Mouse (Mus musculus): ENCODE measurements around the gene Trex1.

Trex1 gene

GRCm38 (mm10) chr9:109087987-109088386 lies 28.5 kb upstream of the Trex1 start:
- DNase-seq (ENCODE audit: low spot score) = peak; percentile 48

- DNase-seq (ENCODE audit: low spot score) = no peak
Observed at GRCm38 (mm10) chr9:109084922-109085321, 25.4 kb upstream of the Trex1 start.

GRCm38 (mm10) chr9:109082124-109082800 lies 22.7 kb upstream of the Trex1 start, which contains the start of the genes Ccdc51 and Tma7:
Ccdc51 (plus strand) TSS chr9:109082493.
Tma7 (minus strand) TSS chr9:109082587.
- peak; percentile 83 for DNase-seq (ENCODE audit: low spot score)

GRCm38 (mm10) chr9:109081749-109082123 lies 22.2 kb upstream of the Trex1 start:
- no peak for DNase-seq (ENCODE audit: low spot score)

- DNase-seq (ENCODE audit: low spot score) = no peak
Observed at GRCm38 (mm10) chr9:109080516-109080915, 21.0 kb upstream of the Trex1 start.

GRCm38 (mm10) chr9:109073661-109074573 lies 14.4 kb upstream of the Trex1 start, which contains the start of gene Atrip:
Atrip (minus strand) TSS chr9:109074124.
- peak; percentile 91 for DNase-seq (ENCODE audit: low spot score)

- no peak for DNase-seq (ENCODE audit: low spot score)
Observed at GRCm38 (mm10) chr9:109068095-109068735, 8.7 kb upstream of the Trex1 start.

- no peak for DNase-seq (ENCODE audit: low spot score)
Observed at GRCm38 (mm10) chr9:109060898-109061295, 1.4 kb upstream of the Trex1 start.

- no peak for DNase-seq (ENCODE audit: low spot score)
Observed at GRCm38 (mm10) chr9:109060184-109060897, 807 bp upstream of the Trex1 start.

- DNase-seq (ENCODE audit: low spot score) = no peak
Observed at GRCm38 (mm10) chr9:109058006-109058765, 1.3 kb downstream of the Trex1 start.

- no peak for DNase-seq (ENCODE audit: low spot score)
Observed at GRCm38 (mm10) chr9:109057543-109057942, 2.0 kb downstream of the Trex1 start.

GRCm38 (mm10) chr9:109056916-109057315 lies 2.6 kb downstream of the Trex1 start:
- DNase-seq (ENCODE audit: low spot score) = no peak

- DNase-seq (ENCODE audit: low spot score) = no peak
Observed at GRCm38 (mm10) chr9:109056081-109056690, 3.3 kb downstream of the Trex1 start.

- DNase-seq (ENCODE audit: low spot score) = no peak
Observed at GRCm38 (mm10) chr9:109055271-109056030, 4.1 kb downstream of the Trex1 start.

- peak; percentile 70 for DNase-seq (ENCODE audit: low spot score)
Observed at GRCm38 (mm10) chr9:109054712-109055111, 4.8 kb downstream of the Trex1 start.

- no peak for DNase-seq (ENCODE audit: low spot score)
Observed at GRCm38 (mm10) chr9:109053851-109054250, 5.7 kb downstream of the Trex1 start.

GRCm38 (mm10) chr9:109053366-109053765 lies 6.2 kb downstream of the Trex1 start:
- no peak for DNase-seq (ENCODE audit: low spot score)

- DNase-seq (ENCODE audit: low spot score) = no peak
Observed at GRCm38 (mm10) chr9:109052490-109053260, 6.9 kb downstream of the Trex1 start.

All from urinary bladder, postnatal 14 days (tissue).